Mouse (Mus musculus): Measurements from ENCODE around the gene Gm960. TPM values are rescaled to one million over a fixed set of nuclear protein-coding genes. Genes with fewer than 3 reads are reported as not detected.

Gene Gm960
- under 1 TPM in 1 of 2 experiments, not detected in 1; 0.47 TPM for total RNA-seq (2021)
- long read RNA-seq, experiment 1 = 0 reads
- long read RNA-seq, experiment 2 = 0 reads

GRCm38 (mm10) chr19:4698205-4698677 is at the start of gene Gm960:
Gm960 (minus strand) TSS chr19:4698668.
- peak; percentile 34 to 65 for DNase-seq
- intact Hi-C loops (cut with DNase I) = no loop called here

GRCm38 (mm10) chr19:4747631-4748312 is 49.3 kb upstream of the Gm960 start:
- DNase-seq = no peak
- intact Hi-C loops (cut with DNase I) = no loop called here

DNA sequence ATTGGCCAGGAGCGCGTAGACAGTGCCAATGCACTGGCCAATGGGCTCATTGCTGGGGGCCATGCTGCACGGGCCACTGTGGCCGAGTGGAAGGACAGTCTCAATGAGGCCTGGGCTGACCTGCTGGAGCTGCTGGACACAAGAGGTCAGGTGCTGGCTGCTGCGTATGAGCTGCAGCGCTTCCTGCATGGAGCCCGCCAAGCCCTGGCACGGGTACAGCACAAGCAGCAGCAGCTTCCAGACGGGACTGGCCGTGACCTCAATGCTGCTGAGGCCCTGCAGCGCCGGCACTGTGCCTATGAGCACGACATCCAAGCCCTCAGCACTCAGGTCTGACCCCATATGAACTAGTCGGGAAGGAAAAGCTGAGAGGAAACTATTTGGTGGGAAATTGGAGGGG is 48.1 kb upstream of the Gm960 start:
- intact Hi-C loops (cut with DNase I) = no loop called here
- peak; percentile 53 for DNase-seq

DNA sequence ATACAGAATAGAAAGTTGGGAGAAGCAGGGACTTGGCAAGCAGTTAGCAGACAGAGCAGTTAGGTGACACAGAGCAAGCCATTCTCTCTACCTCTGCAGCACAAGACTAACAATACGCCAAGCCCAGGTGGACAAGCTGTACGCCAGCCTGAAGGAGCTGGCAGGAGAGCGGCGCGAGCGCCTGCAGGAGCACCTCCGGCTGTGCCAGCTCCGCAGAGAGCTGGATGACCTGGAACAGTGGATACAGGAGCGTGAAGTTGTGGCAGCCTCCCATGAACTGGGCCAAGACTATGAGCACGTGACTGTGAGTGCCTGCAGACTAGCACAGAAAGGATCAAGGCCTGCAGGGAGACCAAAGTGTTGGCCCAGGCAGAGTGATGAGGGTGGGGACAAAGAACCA is 47.2 kb upstream of the Gm960 start:
- DNase-seq = no peak
- intact Hi-C loops (cut with DNase I) = loop anchor here (2.0 kb wide), 2 partner anchors 117 to 247 kb away; partner anchors contain the start of gene 2010003K11Rik

- intact Hi-C loops (cut with DNase I) = loop anchor here (2.0 kb wide), 2 partner anchors 116 to 246 kb away; partner anchors contain the start of gene 2010003K11Rik
- no peak for DNase-seq
These were observed 46.6 kb upstream of the Gm960 start for GRCm38 (mm10) chr19:4745057-4745456.

DNA sequence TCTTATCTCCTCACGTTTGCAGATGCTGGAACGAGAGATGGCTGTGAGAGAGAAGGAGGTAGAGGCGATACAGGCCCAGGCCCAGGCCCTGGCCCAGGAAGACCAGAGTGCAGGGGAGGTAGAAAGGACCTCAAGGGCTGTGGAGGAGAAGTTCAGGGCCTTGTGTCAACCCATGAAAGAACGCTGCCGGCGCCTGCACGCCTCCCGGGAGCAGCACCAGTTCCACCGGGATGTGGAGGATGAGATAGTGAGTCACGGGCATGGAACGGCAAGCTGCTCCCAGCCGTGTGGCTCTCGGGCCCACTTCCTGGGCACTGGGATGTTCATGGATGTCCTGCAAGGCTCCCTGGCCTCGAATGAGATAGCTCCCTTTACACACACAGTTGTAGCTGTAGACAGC is 45.6 kb upstream of the Gm960 start:
- intact Hi-C loops (cut with DNase I) = loop anchor here (2.0 kb wide), 2 partner anchors 115 to 245 kb away; partner anchors contain the start of gene 2010003K11Rik
- no peak for DNase-seq

DNA sequence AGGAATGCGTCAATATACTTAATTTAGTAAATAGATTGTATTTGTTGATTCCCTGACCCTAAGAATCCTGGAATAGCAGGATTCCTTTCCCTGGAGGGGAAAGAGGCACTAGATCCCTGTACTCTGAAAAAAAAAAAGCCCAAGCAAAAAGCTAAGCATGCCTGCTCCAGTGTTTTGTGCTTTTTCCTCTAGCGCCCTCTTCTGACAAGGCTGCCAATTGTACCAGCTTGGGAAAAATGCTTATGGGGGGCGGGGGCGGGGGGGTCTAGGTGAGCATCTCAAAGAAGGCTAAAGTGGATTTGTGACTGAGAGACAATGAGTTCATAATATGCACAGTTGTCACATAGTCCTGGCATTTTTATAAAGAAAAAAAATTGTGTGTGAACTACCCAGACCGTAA is 45.1 kb upstream of the Gm960 start:
- intact Hi-C loops (cut with DNase I) = no loop called here
- DNase-seq = no peak

GRCm38 (mm10) chr19:4742229-4742628 is 43.8 kb upstream of the Gm960 start:
- intact Hi-C loops (cut with DNase I) = no loop called here
- DNase-seq = no peak

- no peak for DNase-seq
- intact Hi-C loops (cut with DNase I) = no loop called here
These were observed 43.0 kb upstream of the Gm960 start for GRCm38 (mm10) chr19:4741482-4741881.

DNA sequence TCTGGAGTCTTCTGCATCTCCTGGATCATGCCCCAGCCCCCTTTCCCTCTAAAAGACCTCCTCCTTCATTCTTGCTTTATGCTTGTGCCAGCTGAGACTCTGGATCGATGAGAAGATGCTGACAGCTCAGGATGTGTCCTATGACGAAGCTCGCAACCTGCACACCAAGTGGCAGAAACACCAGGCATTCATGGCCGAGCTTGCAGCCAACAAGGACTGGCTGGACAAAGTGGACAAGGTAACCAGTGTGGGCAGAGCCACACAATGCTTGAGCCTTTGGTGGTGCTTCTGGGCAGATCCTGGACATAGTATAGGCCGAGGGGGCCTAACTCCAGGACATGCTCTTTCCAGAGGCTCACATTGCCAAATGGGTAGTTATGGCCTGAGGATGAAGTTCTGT is 41.3 kb upstream of the Gm960 start:
- DNase-seq = no peak
- intact Hi-C loops (cut with DNase I) = no loop called here

GRCm38 (mm10) chr19:4739053-4739452 is 40.6 kb upstream of the Gm960 start:
- intact Hi-C loops (cut with DNase I) = no loop called here
- DNase-seq = no peak

DNA sequence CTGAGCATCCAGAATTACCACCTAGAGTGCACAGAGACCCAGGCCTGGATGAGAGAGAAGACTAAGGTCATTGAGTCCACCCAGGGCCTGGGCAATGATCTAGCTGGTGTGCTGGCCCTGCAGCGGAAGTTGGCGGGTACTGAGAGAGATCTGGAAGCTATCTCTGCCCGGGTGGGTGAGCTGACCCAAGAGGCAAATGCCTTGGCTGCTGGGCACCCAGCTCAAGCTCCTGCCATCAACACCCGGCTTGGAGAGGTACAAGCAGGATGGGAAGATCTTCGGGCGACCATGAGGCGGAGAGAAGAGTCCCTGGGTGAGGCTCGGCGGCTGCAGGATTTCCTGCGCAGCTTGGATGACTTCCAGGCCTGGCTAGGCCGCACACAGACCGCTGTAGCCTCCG is 39.4 kb upstream of the Gm960 start:
- no peak for DNase-seq
- intact Hi-C loops (cut with DNase I) = no loop called here

DNA sequence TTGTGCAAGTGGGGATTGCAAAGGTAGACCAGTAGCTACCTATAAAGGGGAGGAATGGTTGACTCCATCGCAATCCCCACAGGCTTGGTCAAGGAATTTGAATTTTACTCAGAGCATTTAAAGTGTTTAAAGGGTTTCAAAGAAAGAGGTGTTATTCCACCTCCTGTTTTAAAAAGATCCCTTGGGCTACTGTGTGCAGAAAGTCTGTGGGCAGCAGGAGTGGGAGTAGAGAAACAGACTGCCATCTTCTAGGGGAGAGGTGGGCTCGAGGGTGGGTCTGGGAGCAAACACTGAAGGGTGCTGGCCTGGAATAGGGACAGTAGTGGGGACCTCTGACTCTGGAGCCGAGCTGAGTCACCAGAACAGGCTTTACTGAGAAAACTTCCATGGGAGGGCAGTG is 34.6 kb upstream of the Gm960 start:
- DNase-seq = no peak
- intact Hi-C loops (cut with DNase I) = no loop called here

DNA sequence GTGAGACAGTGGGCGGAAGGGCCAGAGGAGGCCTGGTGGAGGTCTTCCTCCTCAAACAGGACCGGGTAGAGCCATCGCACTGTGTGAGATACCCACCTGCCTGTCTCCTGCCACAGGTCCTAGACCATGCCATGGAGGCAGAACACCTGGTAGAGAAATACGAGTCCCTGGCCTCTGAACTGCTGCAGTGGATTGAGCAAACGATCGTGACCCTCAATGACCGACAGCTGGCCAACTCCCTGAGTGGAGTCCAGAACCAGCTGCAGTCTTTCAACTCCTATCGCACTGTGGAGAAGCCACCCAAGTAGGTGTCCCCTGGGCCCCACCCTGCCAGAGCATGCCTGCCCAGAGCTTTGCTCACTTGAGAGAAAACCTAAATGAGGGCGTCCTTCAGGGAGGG is 30.7 kb upstream of the Gm960 start:
- no peak for DNase-seq
- intact Hi-C loops (cut with DNase I) = no loop called here

- intact Hi-C loops (cut with DNase I) = no loop called here
- no peak for DNase-seq
These were observed 22.3 kb upstream of the Gm960 start for GRCm38 (mm10) chr19:4720671-4721244.

GRCm38 (mm10) chr19:4720112-4720511 is 21.6 kb upstream of the Gm960 start:
- DNase-seq = no peak
- intact Hi-C loops (cut with DNase I) = no loop called here

DNA sequence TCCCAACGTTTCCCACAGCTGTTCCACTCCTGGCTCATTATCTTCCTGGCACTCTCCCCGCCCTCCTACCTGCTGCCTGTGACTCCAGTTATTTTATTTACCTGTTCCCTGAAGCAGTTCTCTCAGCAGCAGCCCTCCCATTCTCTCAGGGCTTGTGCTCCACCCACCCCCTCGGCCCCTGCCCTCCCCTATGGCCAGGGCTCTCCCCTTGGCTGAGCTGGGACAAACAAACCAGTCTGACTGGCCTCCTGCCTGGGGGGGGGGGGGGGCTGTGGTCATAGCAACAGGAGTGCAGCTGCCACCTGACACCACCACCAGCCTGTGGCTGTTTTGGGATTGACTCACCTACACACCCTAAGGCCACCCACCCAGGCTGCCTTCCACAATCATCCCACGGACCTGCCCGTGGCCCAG is 20.9 kb upstream of the Gm960 start:
- intact Hi-C loops (cut with DNase I) = loop anchor here (5.0 kb wide), 2 partner anchors 42 to 62 kb away; no protein-coding TSS in a partner anchor
- no peak for DNase-seq

DNA sequence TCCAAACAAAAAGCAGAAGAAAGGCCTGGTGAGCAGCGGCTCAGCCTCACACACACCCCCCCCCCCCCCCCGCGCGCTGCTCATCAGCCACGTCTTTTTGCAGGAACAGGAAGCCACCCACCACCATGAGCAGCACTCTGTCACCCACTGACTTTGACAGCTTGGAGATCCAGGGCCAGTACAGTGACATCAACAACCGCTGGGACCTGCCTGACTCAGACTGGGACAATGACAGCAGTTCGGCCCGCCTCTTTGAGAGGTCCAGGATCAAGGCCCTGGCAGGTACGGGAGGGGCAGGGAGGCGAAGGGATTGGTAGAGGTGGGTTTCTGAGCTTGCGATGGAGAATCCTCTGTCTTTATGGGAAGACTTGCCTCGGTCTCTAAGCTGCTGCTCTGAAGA is 20.2 kb upstream of the Gm960 start:
- intact Hi-C loops (cut with DNase I) = loop anchor here (5.0 kb wide), 2 partner anchors 41 to 61 kb away; no protein-coding TSS in a partner anchor
- DNase-seq = no peak

DNA sequence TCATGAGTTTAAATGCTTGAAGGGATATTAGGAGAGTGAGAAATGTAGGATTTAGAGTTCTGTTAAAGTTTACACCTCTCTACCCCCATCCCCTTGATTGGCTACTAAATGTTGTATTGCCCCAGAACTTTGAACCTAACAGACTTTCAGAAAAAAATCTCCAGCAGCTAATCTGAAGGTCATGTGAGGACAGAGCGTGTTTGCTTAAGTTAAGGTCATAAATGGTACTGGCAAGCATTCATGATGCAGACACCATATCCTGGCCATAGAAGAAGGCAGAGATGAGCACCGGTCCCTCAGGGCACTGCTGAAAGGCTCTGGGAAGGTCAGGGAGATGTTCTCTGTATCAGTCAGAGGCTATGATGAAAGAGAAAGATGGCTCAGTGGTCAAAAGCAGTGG is 18.8 kb upstream of the Gm960 start:
- intact Hi-C loops (cut with DNase I) = loop anchor here (5.0 kb wide), 2 partner anchors 40 to 60 kb away; no protein-coding TSS in a partner anchor
- no peak for DNase-seq

DNA sequence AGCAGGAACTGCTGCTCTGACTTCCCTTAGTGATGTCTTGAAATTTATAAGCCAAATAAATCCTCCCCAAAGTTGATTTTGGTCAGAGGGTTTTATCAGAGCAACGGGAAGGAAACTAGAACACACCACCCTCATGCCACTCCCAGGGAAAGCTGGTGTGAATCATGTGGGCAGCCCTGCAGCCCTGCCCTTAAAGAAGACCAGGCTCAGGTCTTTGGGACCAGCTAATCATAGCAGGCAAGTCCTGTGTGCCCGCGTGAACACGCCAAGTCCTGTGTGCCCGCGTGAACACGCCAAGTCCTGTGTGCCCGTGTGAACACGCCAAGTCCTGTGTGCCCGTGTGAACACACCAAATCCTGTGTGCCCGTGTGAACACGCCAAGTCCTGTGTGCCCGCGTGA is 18.3 kb upstream of the Gm960 start:
- intact Hi-C loops (cut with DNase I) = loop anchor here (5.0 kb wide), 2 partner anchors 39 to 59 kb away; no protein-coding TSS in a partner anchor
- no peak for DNase-seq

DNA sequence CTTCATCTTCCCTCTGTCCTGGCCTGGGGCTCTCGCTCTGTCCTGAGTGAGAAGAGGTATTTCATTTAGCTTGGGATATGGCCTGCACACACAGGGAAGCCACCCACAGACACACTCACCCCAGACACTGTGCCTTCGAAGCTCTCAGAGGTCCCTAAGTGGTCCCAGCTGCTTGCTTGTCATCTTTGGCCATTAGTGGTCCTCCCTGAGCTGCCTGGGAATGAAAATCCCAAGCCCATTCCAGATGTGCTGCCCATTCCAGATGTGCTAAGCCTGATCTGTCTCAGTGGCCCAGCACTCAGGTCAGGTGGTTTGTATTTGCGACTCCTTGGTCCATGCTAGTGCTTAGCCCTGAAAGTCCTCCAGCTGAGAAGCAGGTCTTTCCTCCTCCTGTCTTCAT is 15.4 kb upstream of the Gm960 start:
- DNase-seq = no peak
- intact Hi-C loops (cut with DNase I) = no loop called here
